Mouse (Mus musculus) lung, embryonic 16.5 days (tissue): ENCODE results near the gene Olfr103. TPM values are rescaled to one million over a fixed set of nuclear protein-coding genes. Genes with fewer than 3 reads are reported as not detected.

Experiments used
- ATAC-seq: fragments of 200-750 bp; cut with Nextera tagmentation; 2 replicates; pipeline ENCODE4 v1.8.0; 2017; ENCODE audit warnings: low read depth, mild to moderate bottlenecking, moderate library complexity
- H3K27ac ChIP-seq: fragments of 300-500 bp; sonication (generic); 2 replicates; pipeline ENCODE4 v1.5.1; 2014; ENCODE audit warnings: mild to moderate bottlenecking, control low read depth, low read length
- H3K27me3 ChIP-seq: fragments of 300-500 bp; sonication (generic); 2 replicates; pipeline ENCODE4 v1.6.1; 2014; ENCODE audit warnings: low read depth, low read length, mixed read lengths; ENCODE audit not compliant: control insufficient read depth, insufficient read depth
- H3K36me3 ChIP-seq: fragments of 300-500 bp; sonication (generic); 2 replicates; pipeline ENCODE4 v1.6.1; 2014; ENCODE audit warnings: low read length; ENCODE audit not compliant: control insufficient read depth, insufficient read depth
- H3K4me1 ChIP-seq: fragments of 300-500 bp; sonication (generic); replicated peaks from 2 replicates; pipeline ENCODE4 v1.6.1; 2014; ENCODE audit warnings: low read length, mixed read lengths; ENCODE audit not compliant: control insufficient read depth, insufficient read depth
- H3K4me2 ChIP-seq: fragments of 300-500 bp; sonication (generic); 2 replicates; pipeline ENCODE4 v1.6.1; 2014; ENCODE audit warnings: low read depth, low read length, control low read depth
- H3K4me3 ChIP-seq: fragments of 300-500 bp; sonication (generic); 2 replicates; pipeline ENCODE4 v1.5.1; 2014; ENCODE audit warnings: mild to moderate bottlenecking, low read length, control low read depth
- H3K9ac ChIP-seq: fragments of 300-500 bp; sonication (generic); 2 replicates; pipeline ENCODE4 v1.6.1; 2014; ENCODE audit warnings: low read length, control low read depth
- H3K9me3 ChIP-seq: fragments of 300-500 bp; sonication (generic); 2 replicates; pipeline ENCODE4 v1.6.1; 2016; ENCODE audit warnings: low read length; ENCODE audit not compliant: control insufficient read depth
- WGBS: fragments of 180-500 bp; shearing (Covaris S2); extraction: QIAGEN DNeasy Blood & Tissue Kit; methylation state at CpG from one replicate; pipeline ENCODE4 v1.1.7; 2014; 5-methylcytosine and 5-hydroxymethylcytosine counted together
- polyA plus RNA-seq: library from polyadenylated mRNA; unstranded; fragments of >200 nt; fragmentation: Nextera tagmentation; extraction: Ambion mirVana; gene quantifications from 2 replicates; pipeline ENCODE4 v1.2.1, GENCODE M21; 2015

Gene Olfr103
- polyA plus RNA-seq, result not detected in 2 replicates

DNA sequence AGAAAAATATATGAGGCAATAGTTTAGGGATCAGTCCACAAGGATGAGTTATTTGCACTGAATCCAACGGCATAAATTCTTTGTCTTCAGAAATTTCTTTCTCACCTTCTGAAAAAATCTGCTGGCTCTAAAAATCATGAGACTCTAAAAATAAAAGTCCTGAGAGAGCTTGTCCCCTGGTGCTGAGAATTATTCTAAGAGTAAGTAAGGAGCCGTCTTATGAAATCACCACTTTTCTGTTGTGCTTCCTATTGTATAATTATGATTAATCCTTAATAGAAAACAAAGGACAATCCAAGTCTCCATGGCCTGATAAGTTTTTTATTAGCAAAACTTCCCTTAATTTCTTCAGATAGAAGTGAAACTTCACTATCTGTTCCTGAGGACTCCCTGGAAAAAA is at the start of gene Olfr103:
Gene Olfr103, minus strand, starts transcription at position 101 of the 400 bp plus-strand sequence.
- H3K4me3 ChIP-seq, result no peak within 1 kb of the TSS
- no peaks in the 10 kb centered on the region for H3K9me3 ChIP-seq
- no peaks in the 10 kb centered on the region for H3K27me3 ChIP-seq
- 87% methylated on average over 2 of the region's 2 CpGs for WGBS
- no peak within 1 kb of the TSS for H3K9ac ChIP-seq
- ATAC-seq, result no peak
- no peaks in the 10 kb centered on the region for H3K36me3 ChIP-seq
- H3K27ac ChIP-seq, result no peak within 1 kb of the TSS
- H3K4me1 ChIP-seq, result no peaks in the 10 kb centered on the region
- no peak within 1 kb of the TSS for H3K4me2 ChIP-seq

DNA sequence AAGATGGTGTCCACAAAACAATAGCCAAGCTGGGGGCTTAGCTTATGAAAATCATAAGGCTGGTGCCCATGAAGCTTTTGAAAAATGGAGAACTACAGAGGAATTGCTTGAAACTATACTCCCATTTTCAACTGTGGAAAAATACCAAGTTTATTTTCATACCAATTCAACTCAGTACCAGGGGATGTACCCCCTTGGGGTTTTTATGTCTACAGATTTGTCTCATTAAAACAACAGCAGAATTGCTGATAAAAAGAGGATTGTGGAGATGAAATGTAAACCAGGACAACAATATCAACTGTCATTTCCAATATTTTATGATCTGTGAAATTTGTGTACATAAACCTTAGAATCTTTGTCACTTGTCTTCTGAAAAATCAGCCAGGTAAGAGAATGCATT is 39.2 kb upstream of the Olfr103 start, which contains the start of gene Olfr105-ps:
Gene Olfr105-ps, plus strand, starts transcription at position 301 of the 400 bp plus-strand sequence.
- H3K27ac ChIP-seq, result no peak within 1 kb of the TSS
- no peaks in the 10 kb centered on the region for H3K9me3 ChIP-seq
- no peaks in the 10 kb centered on the region for H3K36me3 ChIP-seq
- H3K4me1 ChIP-seq, result no peaks in the 10 kb centered on the region
- H3K9ac ChIP-seq, result no peak within 1 kb of the TSS
- H3K4me3 ChIP-seq, result no peak within 1 kb of the TSS
- no peak for ATAC-seq
- no peak within 1 kb of the TSS for H3K4me2 ChIP-seq
- no peaks in the 10 kb centered on the region for H3K27me3 ChIP-seq

DNA sequence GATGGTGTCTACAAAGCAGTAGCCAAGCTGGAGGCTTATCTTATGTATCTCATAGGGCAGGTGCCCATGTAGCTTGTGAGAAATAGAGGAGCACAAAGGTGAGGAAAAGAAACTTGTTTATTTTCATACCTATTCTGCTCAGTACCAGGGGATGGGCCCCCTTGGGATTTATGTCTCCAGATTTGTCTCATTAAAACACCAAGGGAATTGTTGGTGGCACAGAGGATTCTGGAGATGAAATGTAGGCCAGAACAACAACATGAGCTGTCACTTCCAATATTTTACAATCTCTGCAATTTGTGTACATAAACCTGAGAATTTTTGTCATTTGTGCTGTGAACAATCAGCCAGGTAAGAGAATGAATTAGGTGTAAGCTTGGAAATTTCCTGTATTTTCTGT is 19.8 kb upstream of the Olfr103 start, which contains the start of gene Olfr104-ps:
Gene Olfr104-ps, plus strand, starts transcription at position 301 of the 400 bp plus-strand sequence.
- Histone ChIP-seq H3K4me1 (no peaks in the 10 kb centered on the region), H3K4me2 (no peak within 1 kb of the TSS), H3K36me3 (no peaks in the 10 kb centered on the region), H3K9ac (no peak within 1 kb of the TSS), H3K4me3 (no peak within 1 kb of the TSS), H3K27me3 (no peaks in the 10 kb centered on the region), H3K9me3 (no peaks in the 10 kb centered on the region), H3K27ac (no peak within 1 kb of the TSS)
- ATAC-seq, result no peak

DNA sequence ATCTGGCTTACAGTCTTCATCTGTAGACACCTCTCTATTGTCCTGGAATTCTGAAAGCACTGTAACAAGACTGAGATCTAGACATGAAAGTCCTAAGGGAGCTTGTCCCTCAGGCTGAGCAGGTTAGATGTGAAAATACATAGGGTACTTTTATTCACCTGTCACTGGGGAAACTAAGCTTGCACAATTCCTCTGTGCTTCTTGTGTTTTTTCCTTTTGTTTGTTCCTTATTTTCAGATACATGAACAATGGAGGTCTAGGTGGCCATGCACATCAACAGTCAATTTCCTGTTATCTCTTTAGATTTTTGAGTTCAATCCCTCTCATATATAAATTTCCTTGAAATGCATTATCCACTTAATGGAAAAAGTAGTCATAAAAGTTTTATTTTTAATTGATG is 22.5 kb downstream of the Olfr103 start, which contains the start of gene Olfr102:
Gene Olfr102, minus strand, starts transcription at position 101 of the 400 bp plus-strand sequence.
- no peaks in the 10 kb centered on the region; the same call in 1 of the 2 replicates for H3K9me3 ChIP-seq
- no peaks in the 10 kb centered on the region for H3K4me1 ChIP-seq
- H3K27ac ChIP-seq, result no peak within 1 kb of the TSS
- no peak within 1 kb of the TSS for H3K4me2 ChIP-seq
- H3K27me3 ChIP-seq, result no peaks in the 10 kb centered on the region
- H3K9ac ChIP-seq, result no peak within 1 kb of the TSS
- no peak within 1 kb of the TSS for H3K4me3 ChIP-seq
- no peaks in the 10 kb centered on the region for H3K36me3 ChIP-seq
- ATAC-seq, result no peak

DNA sequence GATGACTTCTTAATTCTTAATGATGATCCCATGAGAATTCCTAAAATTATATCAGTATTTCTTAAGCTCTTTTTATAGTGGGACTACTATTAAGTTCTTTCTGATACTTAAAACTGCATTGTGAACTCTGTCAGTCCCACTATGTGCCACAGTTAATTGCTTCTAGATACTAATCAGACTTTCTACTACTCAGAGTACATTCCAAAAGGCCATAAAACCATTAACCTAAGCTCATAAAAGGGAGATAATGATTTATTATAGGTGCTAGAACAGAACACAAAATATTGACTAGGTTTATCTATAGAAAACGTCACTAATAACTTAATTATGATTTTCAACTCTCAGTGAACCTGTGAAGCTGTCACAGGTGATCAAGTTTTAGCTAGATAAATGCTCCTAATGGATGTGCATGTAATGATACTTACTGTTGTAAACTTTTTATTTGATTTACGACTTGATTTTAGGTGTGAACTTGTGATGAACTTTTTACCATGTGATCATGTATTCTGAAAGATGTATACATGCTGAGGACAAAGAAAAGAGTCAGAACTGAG is 29.3 kb downstream of the Olfr103 start:
- no peak overlapping the region for H3K4me2 ChIP-seq
- no peaks in the 10 kb centered on the region for H3K4me1 ChIP-seq
- H3K9ac ChIP-seq, result no peak overlapping the region
- no peak for ATAC-seq
- H3K27me3 ChIP-seq, result no peaks in the 10 kb centered on the region
- H3K9me3 ChIP-seq, result no peaks in the 10 kb centered on the region
- H3K4me3 ChIP-seq, result no peak overlapping the region
- H3K27ac ChIP-seq, result no peak overlapping the region
- WGBS, result 24% methylated on average over 2 of the region's 2 CpGs
- no peaks in the 10 kb centered on the region for H3K36me3 ChIP-seq

DNA sequence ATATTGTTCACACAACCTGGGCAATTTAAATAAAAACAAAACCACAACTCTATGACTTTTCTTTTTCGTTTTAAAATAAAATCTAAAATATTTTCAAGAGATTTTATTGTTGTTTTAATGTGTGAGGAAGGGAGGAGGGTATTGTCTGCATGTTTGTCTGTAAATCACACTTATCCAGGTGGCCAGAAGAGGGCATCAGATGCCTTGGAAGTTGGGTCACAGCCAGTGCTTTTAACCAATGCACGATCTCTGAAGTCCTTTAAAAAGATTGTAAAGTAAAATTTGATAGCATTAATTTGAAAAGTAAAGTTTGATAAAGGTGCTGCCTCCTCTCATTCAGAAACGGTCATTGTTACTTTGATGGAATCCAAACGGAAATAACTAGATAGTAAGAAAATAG is 31.0 kb downstream of the Olfr103 start:
- no peak overlapping the region for H3K4me2 ChIP-seq

DNA sequence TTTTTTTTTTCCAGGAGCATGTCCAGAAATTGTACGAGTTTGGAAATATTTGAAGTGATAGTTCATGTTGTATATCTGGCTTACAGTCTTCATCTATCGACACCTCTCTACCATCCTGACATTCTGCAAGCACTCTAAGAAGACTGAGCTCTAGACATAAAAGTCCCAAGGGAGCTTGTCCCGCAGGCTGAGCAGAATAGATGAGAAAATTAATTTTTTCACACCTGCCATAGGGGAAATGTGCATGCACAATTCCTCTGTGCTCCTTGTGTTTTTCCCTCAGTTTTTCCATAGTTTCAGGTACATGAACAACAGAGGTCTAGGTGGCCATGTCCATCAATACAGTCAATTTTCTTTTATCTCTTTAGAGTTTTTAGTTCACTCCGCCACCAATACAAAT is 35.3 kb downstream of the Olfr103 start, which contains the start of gene Olfr101:
Gene Olfr101, minus strand, starts transcription at position 101 of the 400 bp plus-strand sequence.
- Histone ChIP-seq H3K4me2 (no peak within 1 kb of the TSS), H3K9ac (no peak within 1 kb of the TSS), H3K9me3 (no peaks in the 10 kb centered on the region), H3K36me3 (no peaks in the 10 kb centered on the region), H3K4me3 (no peak within 1 kb of the TSS), H3K27ac (no peak within 1 kb of the TSS), H3K4me1 (no peaks in the 10 kb centered on the region), H3K27me3 (no peaks in the 10 kb centered on the region)
- 73% methylated on average over 4 of the region's 4 CpGs for WGBS
- no peak for ATAC-seq

More for the DNA sequence above, 31.0 kb downstream of the Olfr103 start:
- H3K36me3 ChIP-seq, result no peaks in the 10 kb centered on the region
- ATAC-seq, result no peak
- H3K9me3 ChIP-seq, result no peaks in the 10 kb centered on the region
- WGBS, result 35% methylated on average over 4 of the region's 4 CpGs
- H3K27ac ChIP-seq, result no peak overlapping the region
- H3K9ac ChIP-seq, result no peak overlapping the region
- H3K4me1 ChIP-seq, result no peaks in the 10 kb centered on the region
- no peak overlapping the region for H3K4me3 ChIP-seq
- no peaks in the 10 kb centered on the region for H3K27me3 ChIP-seq

Other genes with a start within 250 kb of the Olfr103 start
- not detected in 2 replicates for gene Olfr91, start 241.4 kb downstream of the Olfr103 start, polyA plus RNA-seq
- not detected in 2 replicates for gene Olfr92, start 219.6 kb downstream of the Olfr103 start, polyA plus RNA-seq
- gene Olfr93, start 178.2 kb downstream of the Olfr103 start, polyA plus RNA-seq, result not detected in 2 replicates
- gene Ubd, start 145.8 kb downstream of the Olfr103 start, polyA plus RNA-seq, result 0.28 and 1.1 TPM in 2 replicates
- not detected in 2 replicates for gene Olfr94, start 138.7 kb downstream of the Olfr103 start, polyA plus RNA-seq
- not detected in 2 replicates for gene Olfr95, start 126.6 kb downstream of the Olfr103 start, polyA plus RNA-seq
- gene Olfr96, start 119.6 kb downstream of the Olfr103 start, polyA plus RNA-seq, result not detected in 2 replicates
- gene Olfr97, start 102.4 kb downstream of the Olfr103 start, polyA plus RNA-seq, result not detected in 2 replicates
- gene Olfr98, start 75.9 kb downstream of the Olfr103 start, polyA plus RNA-seq, result not detected in 2 replicates
- 2.3 and 3.1 TPM in 2 replicates for gene H2-M3, start 69.5 kb downstream of the Olfr103 start, polyA plus RNA-seq
- gene Olfr99, start 56.2 kb downstream of the Olfr103 start, polyA plus RNA-seq, result not detected in 2 replicates
- gene Olfr101, start 35.4 kb downstream of the Olfr103 start, polyA plus RNA-seq, result not detected in 2 replicates
- not detected in 2 replicates for gene Olfr102, start 22.6 kb downstream of the Olfr103 start, polyA plus RNA-seq
- gene Olfr104-ps, start 19.9 kb upstream of the Olfr103 start, polyA plus RNA-seq, result not detected in 2 replicates
- not detected in 2 replicates for gene Olfr105-ps, start 39.3 kb upstream of the Olfr103 start, polyA plus RNA-seq
- gene Olfr106-ps, start 50.7 kb upstream of the Olfr103 start, polyA plus RNA-seq, result not detected in 2 replicates
- gene Olfr107, start 59.5 kb upstream of the Olfr103 start, polyA plus RNA-seq, result not detected in 2 replicates
- not detected in 2 replicates for gene Olfr108, start 105.8 kb upstream of the Olfr103 start, polyA plus RNA-seq
- gene Olfr109, start 119.2 kb upstream of the Olfr103 start, polyA plus RNA-seq, result not detected in 2 replicates
- gene H2-M2, start 143.9 kb upstream of the Olfr103 start, polyA plus RNA-seq, result not detected in 2 replicates
- gene Olfr110, start 152.8 kb upstream of the Olfr103 start, polyA plus RNA-seq, result not detected in 2 replicates
- not detected in 2 replicates for gene Olfr111, start 168.3 kb upstream of the Olfr103 start, polyA plus RNA-seq
- not detected in 2 replicates for gene Olfr112, start 229.8 kb upstream of the Olfr103 start, polyA plus RNA-seq
- gene Olfr113, start 238.0 kb upstream of the Olfr103 start, polyA plus RNA-seq, result not detected in 2 replicates